Mouse (Mus musculus) heart, embryonic 14.5 days (tissue): ENCODE measurements around the gene Asgr2. TPM values are rescaled to one million over a fixed set of nuclear protein-coding genes. Genes with fewer than 3 reads are reported as not detected.
"Not testable (repeated sequence)": the region's sequence is repeated elsewhere in the genome, so short reads cannot be mapped to it uniquely, and the experiment has no call there.

Experiments used
- ATAC-seq: fragments of 200-750 bp; cut with Nextera tagmentation; 2 replicates; pipeline ENCODE4 v1.8.0; 2017; ENCODE audit warnings: low read depth, moderate TSS enrichment; ENCODE audit not compliant: insufficient number of reproducible peaks, insufficient read depth, low FRiP score
- H3K27ac ChIP-seq, 2 experiments: fragments of 200-500 bp in 1 of 2; fragments of 300-500 bp in 1 of 2; sonication (generic) in 1 of 2; replicated peaks in 1 of 2; 2 replicates each; pipeline ENCODE4 v1.5.1; 2012 to 2014; ENCODE audit warnings: low read depth in 2 of 2, low read length in 2 of 2, control low read depth in 1 of 2, mild to moderate bottlenecking in 1 of 2, mixed read lengths in 1 of 2; ENCODE audit not compliant: control insufficient read depth in 1 of 2, insufficient read depth in 1 of 2
- H3K27me3 ChIP-seq: fragments of 300-500 bp; sonication (generic); 2 replicates; pipeline ENCODE4 v1.6.1; 2014; ENCODE audit warnings: mild to moderate bottlenecking, low read length, control low read depth; ENCODE audit not compliant: control insufficient read depth, insufficient read depth
- H3K36me3 ChIP-seq: fragments of 300-500 bp; sonication (generic); 2 replicates; pipeline ENCODE4 v1.6.1; 2014; ENCODE audit warnings: mild to moderate bottlenecking, control low read depth, low read length, mixed read lengths; ENCODE audit not compliant: control insufficient read depth, insufficient read depth
- H3K4me1 ChIP-seq, 2 experiments: fragments of 200-500 bp in 1 of 2; fragments of 300-500 bp in 1 of 2; sonication (generic) in 1 of 2; 2 replicates each; pipeline ENCODE4 v1.6.1; 2012 to 2014; ENCODE audit warnings: low read length in 2 of 2, control low read depth in 1 of 2, mixed read lengths in 1 of 2; ENCODE audit not compliant: control insufficient read depth in 2 of 2, insufficient read depth in 2 of 2
- H3K4me2 ChIP-seq: fragments of 300-500 bp; sonication (generic); 2 replicates; pipeline ENCODE4 v1.6.1; 2014; ENCODE audit warnings: mild to moderate bottlenecking, low read length
- H3K4me3 ChIP-seq, 2 experiments: fragments of 200-500 bp in 1 of 2; fragments of 300-500 bp in 1 of 2; sonication (generic) in 1 of 2; 2 replicates each; pipeline ENCODE4 v1.5.1; 2012 to 2014; ENCODE audit warnings: low read length in 2 of 2, mild to moderate bottlenecking in 2 of 2, control low read depth in 1 of 2, low read depth in 1 of 2, moderate library complexity in 1 of 2; ENCODE audit not compliant: control insufficient read depth in 1 of 2, insufficient read depth in 1 of 2
- H3K9ac ChIP-seq: fragments of 300-500 bp; sonication (generic); 2 replicates; pipeline ENCODE4 v1.6.1; 2014; ENCODE audit warnings: mild to moderate bottlenecking, low read length
- H3K9me3 ChIP-seq: fragments of 300-500 bp; sonication (generic); 2 replicates; pipeline ENCODE4 v1.6.1; 2016; ENCODE audit warnings: low read length, control low read depth; ENCODE audit not compliant: control insufficient read depth
- WGBS: fragments of 180-500 bp; shearing (Covaris S2); extraction: QIAGEN DNeasy Blood & Tissue Kit; methylation state at CpG from one replicate; pipeline ENCODE4 v1.1.7; 2014; 5-methylcytosine and 5-hydroxymethylcytosine counted together
- polyA plus RNA-seq: library from polyadenylated mRNA; unstranded; fragments of >200 nt; fragmentation: Nextera tagmentation; extraction: Ambion mirVana; gene quantifications from 2 replicates; pipeline ENCODE4 v1.2.1, GENCODE M21; 2014

Gene Asgr2
- polyA plus RNA-seq, 1 experiment from 2014 or later, result not detected

DNA sequence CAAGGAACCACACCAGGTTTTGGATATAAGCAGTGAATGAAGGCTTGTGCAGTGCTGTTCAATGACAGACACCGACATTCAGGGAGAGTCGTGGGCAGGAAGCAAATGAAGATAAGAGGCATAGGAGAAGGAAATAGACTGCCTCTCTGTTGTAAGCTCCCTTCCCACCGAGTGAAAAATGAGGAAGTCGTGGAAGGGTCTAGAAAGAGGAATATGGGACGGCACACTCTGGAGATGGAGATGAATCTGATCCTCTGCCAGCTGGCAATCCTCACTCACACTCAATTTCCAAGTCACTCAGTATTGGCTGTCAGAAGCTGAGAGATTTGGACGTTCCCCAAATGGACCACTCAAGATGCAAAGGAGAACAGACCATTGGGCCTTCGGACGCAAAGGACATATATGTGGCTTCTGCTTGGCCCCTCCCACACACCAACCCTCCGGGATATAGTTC is 37.5 kb downstream of the Asgr2 start, which contains the start of gene Mgl2:
Gene Mgl2 (plus strand): TSS at position 404 of the 454 bp plus-strand sequence.
- Histone ChIP-seq H3K27me3 (no peaks in the 10 kb centered on the region), H3K9me3 (no peaks in the 10 kb centered on the region), H3K4me3 (no peak within 1 kb of the TSS), H3K4me2 (no peak within 1 kb of the TSS), H3K27ac (no peak within 1 kb of the TSS), H3K4me1 (no peaks in the 10 kb centered on the region; a peak in 1 of 4 replicates), H3K9ac (no peak within 1 kb of the TSS), H3K36me3 (no peaks in the 10 kb centered on the region)
- no peak for ATAC-seq
- WGBS, result 50% methylated on average over 9 of the region's 9 CpGs

DNA sequence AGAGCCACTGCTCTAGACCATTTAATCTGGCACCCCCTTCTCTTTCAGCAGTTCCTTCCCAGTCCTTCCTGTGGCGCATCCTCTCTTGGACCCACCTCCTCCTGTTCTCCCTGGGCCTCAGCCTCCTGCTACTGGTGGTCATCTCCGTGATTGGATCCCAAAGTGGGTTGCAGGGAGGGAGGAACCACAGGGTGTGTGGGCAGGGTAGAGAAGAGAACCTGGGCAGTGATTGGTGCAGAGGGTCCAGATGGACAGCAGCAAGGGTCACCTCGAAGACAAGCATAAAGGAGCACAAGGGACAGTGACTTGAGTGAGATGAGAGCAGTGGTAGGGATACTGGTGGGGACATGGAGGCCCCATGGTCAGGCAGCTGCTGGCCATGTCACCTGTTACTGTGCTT is 42.6 kb downstream of the Asgr2 start:
- not testable (repeated sequence) for H3K27ac ChIP-seq, H3K4me3 ChIP-seq, ATAC-seq, H3K9ac ChIP-seq, H3K9me3 ChIP-seq, H3K4me1 ChIP-seq, H3K4me2 ChIP-seq, H3K36me3 ChIP-seq, H3K27me3 ChIP-seq
- 64% methylated on average over 3 of the region's 3 CpGs for WGBS

DNA sequence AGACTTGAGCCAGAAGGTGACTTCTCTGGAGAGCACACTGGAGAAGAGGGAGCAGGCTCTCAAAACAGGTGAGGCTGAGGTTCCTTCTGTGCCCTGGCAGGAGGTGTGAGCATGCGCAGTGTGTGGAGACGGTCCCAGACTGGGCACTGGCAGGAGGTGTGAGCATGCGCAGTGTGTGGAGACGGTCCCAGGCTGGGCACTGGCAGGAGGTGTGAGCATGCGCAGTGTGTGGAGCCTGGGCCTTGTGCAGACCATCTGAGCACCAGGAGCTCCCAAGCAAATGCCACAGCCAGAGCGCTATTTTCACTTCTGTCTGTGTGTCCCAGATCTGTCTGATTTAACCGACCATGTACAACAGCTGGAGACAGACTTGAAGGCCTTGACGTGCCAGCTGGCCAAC is 43.5 kb downstream of the Asgr2 start:
- not testable (repeated sequence) for H3K4me1 ChIP-seq, H3K27me3 ChIP-seq, H3K9ac ChIP-seq, H3K27ac ChIP-seq, H3K9me3 ChIP-seq, H3K4me2 ChIP-seq, H3K4me3 ChIP-seq, ATAC-seq, H3K36me3 ChIP-seq
- 86% methylated on average over 8 of the region's 8 CpGs for WGBS

DNA sequence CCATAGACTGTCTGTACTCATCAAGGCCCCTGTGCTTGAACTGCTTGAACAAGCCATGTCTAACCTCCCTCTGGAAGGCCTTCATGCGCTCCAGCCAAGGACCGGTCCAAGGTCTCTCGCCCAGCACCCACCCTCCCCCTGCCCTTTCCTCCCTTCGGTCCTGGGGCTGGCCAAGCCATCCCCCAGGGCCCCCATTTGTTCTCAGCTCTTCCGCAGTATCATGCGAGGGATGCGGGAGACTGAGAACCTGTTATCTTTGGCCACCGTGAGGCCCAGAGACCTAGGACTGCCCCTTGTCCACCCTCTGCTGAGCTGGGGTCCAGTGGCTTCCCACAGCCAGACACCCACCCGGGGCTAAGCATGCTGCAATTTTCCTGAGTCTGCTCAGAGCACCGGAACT is 46.7 kb downstream of the Asgr2 start:
- Histone ChIP-seq H3K4me2 (no peak overlapping the region), H3K27ac (no peak overlapping the region), H3K9ac (no peak overlapping the region), H3K4me1 (no peaks in the 10 kb centered on the region), H3K4me3 (no peak overlapping the region), H3K9me3 (no peaks in the 10 kb centered on the region), H3K36me3 (no peaks in the 10 kb centered on the region), H3K27me3 (no peaks in the 10 kb centered on the region)
- ATAC-seq, result no peak
- WGBS, result 63% methylated on average over 10 of the region's 10 CpGs

DNA sequence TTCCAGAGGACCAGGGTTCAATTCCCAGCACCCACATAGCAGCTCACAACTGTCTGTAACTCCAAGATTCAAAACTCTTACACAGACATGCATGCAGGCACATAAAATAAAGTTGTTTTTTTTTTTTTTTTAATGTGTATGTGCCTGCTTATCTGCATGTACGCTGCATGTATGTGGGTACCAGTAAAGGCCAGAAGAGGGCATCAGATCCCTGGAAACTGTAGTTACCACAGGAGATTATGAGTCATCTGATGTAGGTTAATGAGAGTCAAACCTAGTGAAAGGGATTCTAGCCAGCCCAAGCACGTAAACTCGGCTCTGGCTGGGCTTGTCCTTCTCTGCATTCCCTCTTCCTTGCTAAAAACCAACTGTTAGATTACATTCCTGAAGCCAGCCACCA is 58.6 kb downstream of the Asgr2 start:
- ATAC-seq, result no peak
- Histone ChIP-seq H3K9ac (no peak overlapping the region), H3K4me2 (no peak overlapping the region), H3K36me3 (no peaks in the 10 kb centered on the region), H3K9me3 (no peaks in the 10 kb centered on the region), H3K27ac (no peak overlapping the region), H3K4me3 (no peak overlapping the region), H3K4me1 (no peaks in the 10 kb centered on the region), H3K27me3 (no peaks in the 10 kb centered on the region)
- 60% methylated on average over 3 of the region's 3 CpGs for WGBS

Other genes with a start within 250 kb of the Asgr2 start
- 66.5 and 75.8 TPM in 2 replicates for gene Plscr3, start 246.3 kb upstream of the Asgr2 start, polyA plus RNA-seq
- gene Tnk1, start 233.9 kb upstream of the Asgr2 start, polyA plus RNA-seq, result 0.15 TPM in 1 of 2 replicates, not detected in the other
- not detected in 2 replicates for gene Tmem95, start 214.6 kb upstream of the Asgr2 start, polyA plus RNA-seq
- 2.6 and 2.8 TPM in 2 replicates for gene Kctd11, start 211.2 kb upstream of the Asgr2 start, polyA plus RNA-seq
- gene Acap1, start 197.1 kb upstream of the Asgr2 start, polyA plus RNA-seq, result 3.6 and 3.8 TPM in 2 replicates
- gene 2810408A11Rik, start 191.7 kb upstream of the Asgr2 start, polyA plus RNA-seq, result 4.5 and 5.1 TPM in 2 replicates
- 7.5 and 11.1 TPM in 2 replicates for gene Neurl4, start 191.6 kb upstream of the Asgr2 start, polyA plus RNA-seq
- gene Gps2, start 178.8 kb upstream of the Asgr2 start, polyA plus RNA-seq, result 45.2 and 46.8 TPM in 2 replicates
- 1,047 and 1,081 TPM in 2 replicates for gene Eif5a, start 170.7 kb upstream of the Asgr2 start, polyA plus RNA-seq
- 6.6 and 7.3 TPM in 2 replicates for gene Ybx2, start 156.8 kb upstream of the Asgr2 start, polyA plus RNA-seq
- 27.6 and 28.5 TPM in 2 replicates for gene Slc2a4, start 144.5 kb upstream of the Asgr2 start, polyA plus RNA-seq
- gene Cldn7, start 127.9 kb upstream of the Asgr2 start, polyA plus RNA-seq, result 1.2 and 2.4 TPM in 2 replicates
- gene Ctdnep1, start 111.5 kb upstream of the Asgr2 start, polyA plus RNA-seq, result 22.3 and 26.0 TPM in 2 replicates
- 107 and 114 TPM in 2 replicates for gene Elp5, start 110.1 kb upstream of the Asgr2 start, polyA plus RNA-seq
- gene Gabarap, start 101.5 kb upstream of the Asgr2 start, polyA plus RNA-seq, result 454 and 540 TPM in 2 replicates
- 22.2 and 27.5 TPM in 2 replicates for gene Phf23, start 96.9 kb upstream of the Asgr2 start, polyA plus RNA-seq
- gene Dvl2, start 92.0 kb upstream of the Asgr2 start, polyA plus RNA-seq, result 15.0 and 16.6 TPM in 2 replicates
- 185 and 198 TPM in 2 replicates for gene Acadvl, start 77.2 kb upstream of the Asgr2 start, polyA plus RNA-seq
- 3.4 and 6.0 TPM in 2 replicates for gene Dlg4, start 75.7 kb upstream of the Asgr2 start, polyA plus RNA-seq
- gene Asgr1, start 38.6 kb upstream of the Asgr2 start, polyA plus RNA-seq, result not detected in 2 replicates
- 0.16 and 0.20 TPM in 2 replicates for gene Mgl2, start 37.7 kb downstream of the Asgr2 start, polyA plus RNA-seq
- gene Clec10a, start 63.6 kb downstream of the Asgr2 start, polyA plus RNA-seq, result 0.36 TPM in 2 replicates
- gene Slc16a11, start 120.1 kb downstream of the Asgr2 start, polyA plus RNA-seq, result 0.16 and 0.18 TPM in 2 replicates
- 4.9 and 6.4 TPM in 2 replicates for gene Slc16a13, start 128.4 kb downstream of the Asgr2 start, polyA plus RNA-seq
- gene Bcl6b, start 137.2 kb downstream of the Asgr2 start, polyA plus RNA-seq, result 18.7 and 22.4 TPM in 2 replicates
- gene 0610010K14Rik, start 145.3 kb downstream of the Asgr2 start, polyA plus RNA-seq, result 139 and 143 TPM in 2 replicates
- gene Gm21988, start 147.2 kb downstream of the Asgr2 start, polyA plus RNA-seq, result 10.1 and 12.2 TPM in 2 replicates
- 219 and 240 TPM in 2 replicates for gene Rnasek, start 147.2 kb downstream of the Asgr2 start, polyA plus RNA-seq
- 3.0 TPM in 2 replicates for gene Alox12, start 162.7 kb downstream of the Asgr2 start, polyA plus RNA-seq
- not detected in 2 replicates for gene Alox12e, start 230.0 kb downstream of the Asgr2 start, polyA plus RNA-seq